24 mouse cellular contexts compared by ENCODE assay signal in the genomic region with DNA sequence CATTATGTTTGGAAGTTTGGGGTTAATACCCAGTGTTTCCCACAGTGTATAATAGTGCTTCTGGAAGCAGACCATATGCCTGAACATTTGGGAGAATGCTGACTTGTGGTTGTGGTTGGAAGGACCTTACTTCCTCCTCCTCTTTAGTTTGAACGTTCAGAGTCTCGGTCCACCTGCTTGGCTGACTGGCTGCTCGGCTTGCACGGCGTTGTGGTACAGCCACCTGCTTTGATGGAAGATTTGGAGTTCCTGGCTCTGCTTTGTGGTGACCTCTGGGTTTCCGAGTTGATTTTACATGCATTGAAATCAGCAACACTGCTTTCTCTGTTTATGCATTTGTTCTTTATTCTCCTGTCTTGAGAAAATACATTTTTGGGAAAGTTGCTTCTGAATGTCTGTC.
DNase-seq lines count a peak whose midpoint lies in the region; ATAC-seq and TF ChIP-seq lines count a peak whose summit lies in the region.
"Had no signal": no experiment of that assay in that cellular context is flagged by ENCODE, and none has a peak within 500 bp of the region (broad histone marks: within the 10 kb centered on the region; RNA-seq: fewer than 3 reads in every experiment).

No protein-coding gene starts in this region.

- peak; percentile 48 for ATAC-seq in granulocyte monocyte progenitor cell, adult 5-6 weeks (replicated peaks; ENCODE audit: poor library complexity, severe bottlenecking)
- no peak for ATAC-seq in stomach, postnatal 0 days (ENCODE audit: low FRiP score, low TSS enrichment)
- ATAC-seq: forebrain, embryonic 13.5 days; hindbrain, postnatal 0 days; intestine, postnatal 0 days; liver, embryonic 12.5 days had no signal

- no peak for TF ChIP-seq CTCF in cerebellum, adult 2 months (IDR thresholded peaks at IDR 0.05; ENCODE audit: borderline replicate concordance, insufficient read depth, low read depth, low read length)
- no peak for TF ChIP-seq CTCF in kidney, adult 2 months (conservative IDR thresholded peaks at IDR 0.05; ENCODE audit: insufficient read depth, insufficient read length, low read depth, low read length)
- no peak for TF ChIP-seq CTCF in stomach, postnatal 0 days (IDR thresholded peaks at IDR 0.05; ENCODE audit: low read depth)

- no peak for TF ChIP-seq POLR2A in cerebellum, adult 2 months (IDR thresholded peaks at IDR 0.05; ENCODE audit: borderline replicate concordance, insufficient read depth, low read length)
- TF ChIP-seq POLR2A in kidney, adult 2 months (IDR thresholded peaks at IDR 0.05; ENCODE audit: low read depth, low read length): no peak

- H3K4me1 ChIP-seq in cerebellum, adult 2 months (ENCODE audit: control insufficient read depth, insufficient read depth, low read length): peaks cover 13% of the 10 kb centered on the region; the same call in 1 of the 2 replicates
- H3K4me1 ChIP-seq in kidney, adult 2 months (ENCODE audit: control insufficient read depth, insufficient read depth, low read length): peaks cover 22% of the 10 kb centered on the region
- H3K4me1 ChIP-seq in stomach, postnatal 0 days (replicated peaks; ENCODE audit: control insufficient read depth, insufficient read depth): peaks cover 12% of the 10 kb centered on the region; the same call in 1 of the 2 replicates

- no peak overlapping the region for H3K4me2 ChIP-seq in stomach, postnatal 0 days (replicated peaks; ENCODE audit: low read depth)
- H3K4me2 ChIP-seq: forebrain, embryonic 13.5 days; heart, embryonic 15.5 days; liver, embryonic 12.5 days; neural tube, embryonic 12.5 days had no signal

- H3K27me3 ChIP-seq in cerebellum, adult 2 months (ENCODE audit: control insufficient read depth, insufficient read depth, low read length): no peaks in the 10 kb centered on the region
- no peaks in the 10 kb centered on the region for H3K27me3 ChIP-seq in kidney, adult 2 months (replicated peaks; ENCODE audit: control insufficient read depth, insufficient read depth, low read length)
- H3K27me3 ChIP-seq in stomach, postnatal 0 days (ENCODE audit: control insufficient read depth, insufficient read depth, low read length): no peaks in the 10 kb centered on the region
- H3K27me3 ChIP-seq: forebrain, embryonic 13.5 days; heart, embryonic 15.5 days; liver, embryonic 12.5 days; neural tube, embryonic 12.5 days had no signal

- H3K27ac ChIP-seq in cerebellum, adult 2 months (ENCODE audit: insufficient read depth, low read length): no peak overlapping the region
- H3K27ac ChIP-seq in kidney, adult 2 months (ENCODE audit: insufficient read depth, low read depth, low read length): no peak overlapping the region
- H3K27ac ChIP-seq in stomach, postnatal 0 days (replicated peaks): no peak overlapping the region
- H3K27ac ChIP-seq: forebrain, embryonic 13.5 days; heart, embryonic 15.5 days; hindbrain, embryonic 10.5 days; hindbrain, postnatal 0 days; liver, embryonic 12.5 days; midbrain, embryonic 10.5 days; neural tube, embryonic 12.5 days had no signal

- no peak for TF ChIP-seq EP300 in stomach, postnatal 0 days (optimal IDR thresholded peaks at IDR 0.05)

- H3K4me3 ChIP-seq in cerebellum, adult 2 months (replicated peaks; ENCODE audit: insufficient read depth, low read depth, low read length): no peak overlapping the region
- no peak overlapping the region for H3K4me3 ChIP-seq in kidney, adult 2 months (ENCODE audit: insufficient read depth, low read depth, low read length)
- H3K4me3 ChIP-seq in stomach, postnatal 0 days (ENCODE audit: low read depth, low read length): no peak overlapping the region
- H3K4me3 ChIP-seq: erythroblast, embryonic 14.5 days; forebrain, embryonic 13.5 days; heart, adult 2 months; heart, embryonic 15.5 days; hindbrain, embryonic 10.5 days; liver, embryonic 12.5 days; midbrain, embryonic 10.5 days; neural tube, embryonic 12.5 days had no signal

- H3K9ac ChIP-seq in stomach, postnatal 0 days (ENCODE audit: low read length): no peak overlapping the region
- H3K9ac ChIP-seq: forebrain, embryonic 13.5 days; heart, embryonic 15.5 days; liver, embryonic 12.5 days; neural tube, embryonic 12.5 days had no signal

- H3K36me3 ChIP-seq in kidney, adult 2 months (ENCODE audit: control insufficient read depth, insufficient read depth, low read length): no peaks in the 10 kb centered on the region
- H3K36me3 ChIP-seq in stomach, postnatal 0 days (ENCODE audit: control insufficient read depth, insufficient read depth, low read length): no peaks in the 10 kb centered on the region
- H3K36me3 ChIP-seq: heart, embryonic 15.5 days; liver, embryonic 12.5 days; neural tube, embryonic 12.5 days had no signal

- WGBS in cerebellum, adult 2 months: 8% methylated on average over 6 of the region's 6 CpGs
- WGBS in kidney, adult 2 months: 33% methylated on average over 6 of the region's 6 CpGs
- 65% methylated on average over 6 of the region's 6 CpGs for WGBS in stomach, postnatal 0 days

- H3K9me3 ChIP-seq in stomach, postnatal 0 days (ENCODE audit: control insufficient read depth, low read length): no peaks in the 10 kb centered on the region
- H3K9me3 ChIP-seq: forebrain, embryonic 13.5 days; heart, embryonic 15.5 days; hindbrain, embryonic 10.5 days; liver, embryonic 12.5 days; midbrain, embryonic 10.5 days; neural tube, embryonic 12.5 days had no signal

- peak; percentile 44 to 46 for DNase-seq in cerebellum, adult 2 months
- no peak for DNase-seq in cerebellum, postnatal 14 days
- peak; percentile 17 for DNase-seq in kidney, adult 2 months
- DNase-seq in kidney, postnatal 25 days: no peak
- peak; percentile 32 for DNase-seq in 416B (ENCODE audit: low read depth)
- DNase-seq in stomach, postnatal 0 days (ENCODE audit: low spot score): no peak
- no peak for DNase-seq in heart, adult 8-10 months (ENCODE audit: low spot score)
- DNase-seq: adrenal gland, postnatal 10 days; cerebellum, adult 8-10 months; gastrocnemius, postnatal 14 days; heart, adult 2 months; lung, adult 2 months; lung, postnatal 36 days; thymus, adult 2 months had no signal

Comparison
In these comparisons a context has a peak if more than half of its experiments do, and no peak if none do; other contexts are left out.
1. DNase-seq: peak in cerebellum, adult 2 months (2 of 2), kidney, adult 2 months (single experiment) and 416B (single experiment); none in cerebellum, postnatal 14 days (0 of 2), kidney, postnatal 25 days (0 of 2), stomach, postnatal 0 days (single experiment) and heart, adult 8-10 months (single experiment).